Mouse (Mus musculus) cerebellum, postnatal 25 days (tissue): ENCODE results near the gene Ppp1r12a.

Experiments used
- DNase-seq, 2 experiments: peaks; one replicate each; pipeline ENCODE4 v3.0.0; 2021; ENCODE audit warnings: mixed read lengths in 2 of 2

Ppp1r12a gene

GRCm38 (mm10) chr10:108162297-108163020 lies 466 bp downstream of the Ppp1r12a start:
- no peak for DNase-seq

- DNase-seq: peak in 1 of 2 experiments; percentile 33
Observed at GRCm38 (mm10) chr10:108163021-108163410, 1.0 kb downstream of the Ppp1r12a start.

GRCm38 (mm10) chr10:108163451-108163850 lies 1.5 kb downstream of the Ppp1r12a start:
- no peak for DNase-seq

- peak in 1 of 2 experiments; percentile 28 for DNase-seq
Observed at GRCm38 (mm10) chr10:108167823-108168222, 5.8 kb downstream of the Ppp1r12a start.

GRCm38 (mm10) chr10:108170818-108171217 lies 8.8 kb downstream of the Ppp1r12a start:
- no peak for DNase-seq

- DNase-seq: no peak
Observed at GRCm38 (mm10) chr10:108171637-108172036, 9.6 kb downstream of the Ppp1r12a start.

- DNase-seq: no peak
Observed at GRCm38 (mm10) chr10:108172817-108173563, 11.0 kb downstream of the Ppp1r12a start.

GRCm38 (mm10) chr10:108174107-108174506 lies 12.1 kb downstream of the Ppp1r12a start:
- DNase-seq: no peak

- no peak for DNase-seq
Observed at GRCm38 (mm10) chr10:108175885-108176284, 13.9 kb downstream of the Ppp1r12a start.

- no peak for DNase-seq
Observed at GRCm38 (mm10) chr10:108178285-108178848, 16.4 kb downstream of the Ppp1r12a start.

- DNase-seq: no peak
Observed at GRCm38 (mm10) chr10:108179404-108179803, 17.4 kb downstream of the Ppp1r12a start.

GRCm38 (mm10) chr10:108180313-108180712 lies 18.3 kb downstream of the Ppp1r12a start:
- DNase-seq: no peak

GRCm38 (mm10) chr10:108181893-108182292 lies 19.9 kb downstream of the Ppp1r12a start:
- no peak for DNase-seq

GRCm38 (mm10) chr10:108182386-108182785 lies 20.4 kb downstream of the Ppp1r12a start:
- no peak for DNase-seq

GRCm38 (mm10) chr10:108184763-108185162 lies 22.8 kb downstream of the Ppp1r12a start:
- no peak for DNase-seq

- DNase-seq: no peak
Observed at GRCm38 (mm10) chr10:108185265-108185664, 23.3 kb downstream of the Ppp1r12a start.

GRCm38 (mm10) chr10:108189303-108189702 lies 27.3 kb downstream of the Ppp1r12a start:
- DNase-seq: no peak

- DNase-seq: no peak
Observed at GRCm38 (mm10) chr10:108189986-108190385, 28.0 kb downstream of the Ppp1r12a start.

- no peak for DNase-seq
Observed at GRCm38 (mm10) chr10:108190626-108191025, 28.6 kb downstream of the Ppp1r12a start.

GRCm38 (mm10) chr10:108191381-108191787 lies 29.4 kb downstream of the Ppp1r12a start:
- no peak for DNase-seq

GRCm38 (mm10) chr10:108192306-108192705 lies 30.3 kb downstream of the Ppp1r12a start:
- DNase-seq: no peak

- DNase-seq: no peak
Observed at GRCm38 (mm10) chr10:108196124-108196523, 34.1 kb downstream of the Ppp1r12a start.

- DNase-seq: no peak
Observed at GRCm38 (mm10) chr10:108197498-108197897, 35.5 kb downstream of the Ppp1r12a start.

GRCm38 (mm10) chr10:108198945-108199344 lies 37.0 kb downstream of the Ppp1r12a start:
- DNase-seq: no peak
